Mouse (Mus musculus): ENCODE data around the gene Sema3b.

Gene Sema3b

DNA sequence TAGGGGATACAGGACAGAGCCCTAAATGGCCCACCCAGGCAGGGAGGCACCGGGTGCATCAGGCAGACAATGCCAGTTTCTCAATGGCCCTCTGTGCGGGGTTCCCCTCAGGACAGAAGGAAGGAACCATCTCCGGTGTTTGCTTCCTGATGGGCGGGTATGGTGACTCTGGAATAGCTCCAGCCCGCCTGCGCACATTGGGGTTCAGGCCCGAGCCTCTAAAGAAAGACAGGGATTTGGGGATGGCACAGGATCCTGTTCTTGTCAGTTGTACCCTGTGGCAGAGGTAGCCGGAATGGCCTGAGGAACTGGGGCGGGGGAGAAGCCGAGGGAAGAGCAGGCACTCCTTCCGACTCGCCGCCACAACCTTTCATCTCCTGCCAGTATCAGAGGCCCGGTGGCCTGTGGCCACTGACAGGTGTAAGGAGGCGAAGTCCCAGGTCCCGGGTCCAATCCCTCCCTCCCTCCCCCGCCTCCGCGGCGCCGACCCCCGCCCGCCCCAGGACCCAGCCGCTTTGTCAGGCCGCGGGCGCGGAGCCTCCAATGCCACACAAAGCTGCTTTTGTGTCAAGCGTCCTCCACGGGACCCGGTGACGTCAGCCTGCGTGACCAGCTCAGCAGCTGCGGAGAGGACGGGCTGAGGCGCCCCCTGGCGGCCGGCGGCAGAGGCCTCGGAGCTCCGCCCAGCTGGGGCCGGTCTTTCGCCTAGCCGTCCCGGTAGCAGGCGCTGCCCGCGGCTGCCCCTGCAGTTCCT lies 3.3 kb upstream of the Sema3b start:
- DNase-seq = peak; percentile 96

DNA sequence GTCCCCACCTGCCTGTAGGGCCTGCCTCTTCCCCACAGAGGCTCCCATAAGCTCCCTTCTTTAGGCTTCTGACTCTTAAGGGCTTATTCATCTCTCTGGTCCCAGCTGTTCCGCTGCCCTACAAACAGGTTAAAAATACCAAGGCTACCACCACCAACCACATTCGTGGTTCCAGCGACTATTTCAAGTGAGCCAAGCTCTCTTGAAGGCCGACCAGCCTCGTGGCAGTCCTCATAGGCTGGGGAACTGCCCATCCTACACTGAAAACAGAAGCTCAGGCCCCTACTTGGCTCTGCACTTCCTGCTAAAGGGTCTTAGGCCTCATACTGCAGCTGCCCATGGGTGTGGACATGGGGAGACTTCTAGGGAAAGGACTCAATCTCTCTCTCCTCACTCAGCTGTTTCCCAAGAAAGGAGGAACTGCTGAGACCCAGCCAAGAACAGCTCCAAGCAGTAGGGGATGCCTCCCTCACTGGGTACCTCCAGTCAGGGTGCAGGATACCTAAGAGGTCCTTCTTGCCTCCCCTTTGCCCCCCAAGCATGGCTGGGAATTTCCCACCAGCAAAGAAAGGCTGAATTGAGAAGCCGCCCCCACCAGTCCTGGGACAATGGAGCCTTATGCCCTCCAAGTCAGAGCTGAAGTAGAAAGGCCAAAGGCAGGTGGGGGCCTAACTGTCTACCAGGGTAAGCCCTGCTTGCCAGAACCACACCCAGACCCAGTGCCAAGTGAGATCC lies 2.6 kb upstream of the Sema3b start:
- DNase-seq = no peak

DNA sequence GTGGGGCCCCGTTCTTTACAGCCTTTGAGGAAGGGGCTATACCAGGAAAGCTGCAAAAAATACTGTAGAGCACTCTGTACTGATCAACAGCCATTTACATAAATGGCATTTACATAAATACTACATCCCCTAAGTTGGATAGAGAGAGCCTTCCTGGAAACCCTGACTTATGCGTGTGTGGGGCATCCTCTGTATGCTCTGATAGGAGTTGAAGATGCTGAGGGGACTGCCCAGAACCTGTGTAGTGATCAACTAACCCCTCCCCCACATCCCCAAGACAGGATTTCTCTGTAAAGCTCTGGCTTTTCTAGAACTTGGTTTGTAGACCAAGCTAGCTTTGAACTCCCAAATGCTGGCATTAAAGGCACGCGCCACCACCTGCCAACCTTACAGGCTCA lies 403 bp upstream of the Sema3b start:
- no peak for DNase-seq

DNA sequence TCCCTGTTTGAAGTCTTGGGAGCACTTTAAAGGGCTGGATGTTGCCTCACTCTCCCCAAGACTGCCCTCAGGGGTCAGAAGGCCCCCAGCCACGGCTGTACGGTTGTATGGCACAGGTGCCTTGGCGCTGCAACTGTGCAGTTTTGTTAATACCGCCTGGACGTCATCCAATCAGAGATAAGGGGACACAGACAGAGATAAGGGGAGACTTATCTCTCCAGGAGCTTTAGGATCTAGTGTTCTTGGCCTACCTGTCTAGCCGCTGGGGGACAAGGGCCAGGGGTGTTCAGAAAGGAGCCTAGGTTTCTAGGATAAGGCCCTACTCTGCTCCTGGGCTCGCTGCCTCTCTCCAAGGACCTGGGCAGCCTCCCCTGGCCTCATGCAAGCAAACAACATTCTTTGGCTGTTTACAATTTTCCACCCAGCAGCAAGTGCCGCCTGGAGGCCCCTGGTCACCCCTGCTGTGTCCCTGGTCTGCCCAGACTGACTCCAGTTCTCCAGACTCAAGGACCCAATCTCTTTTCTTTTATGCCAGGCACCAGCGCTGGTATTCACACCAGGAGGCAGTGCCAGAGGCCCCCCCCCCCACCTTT lies 1.3 kb downstream of the Sema3b start:
- peak; percentile 69 for DNase-seq

DNA sequence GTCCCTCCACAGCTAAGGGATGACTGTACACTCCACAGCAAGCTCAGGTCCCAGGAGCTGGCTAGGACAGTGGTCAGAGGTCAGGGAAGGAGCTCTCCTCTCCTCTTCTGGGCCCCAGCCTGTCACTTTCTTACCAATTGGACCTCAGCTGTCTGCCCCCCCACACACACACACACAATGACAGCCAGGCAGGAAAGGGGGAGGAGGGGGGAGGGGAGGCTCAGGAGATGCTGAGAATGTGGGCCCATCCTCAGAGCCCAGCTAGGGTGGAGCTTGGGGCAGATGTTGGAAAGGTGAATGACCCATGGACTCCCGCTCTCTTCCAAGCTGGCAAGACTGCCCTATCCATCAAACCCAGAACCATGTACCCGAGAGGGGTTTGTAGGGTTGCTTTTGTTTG lies 2.0 kb downstream of the Sema3b start:
- no peak for DNase-seq

DNA sequence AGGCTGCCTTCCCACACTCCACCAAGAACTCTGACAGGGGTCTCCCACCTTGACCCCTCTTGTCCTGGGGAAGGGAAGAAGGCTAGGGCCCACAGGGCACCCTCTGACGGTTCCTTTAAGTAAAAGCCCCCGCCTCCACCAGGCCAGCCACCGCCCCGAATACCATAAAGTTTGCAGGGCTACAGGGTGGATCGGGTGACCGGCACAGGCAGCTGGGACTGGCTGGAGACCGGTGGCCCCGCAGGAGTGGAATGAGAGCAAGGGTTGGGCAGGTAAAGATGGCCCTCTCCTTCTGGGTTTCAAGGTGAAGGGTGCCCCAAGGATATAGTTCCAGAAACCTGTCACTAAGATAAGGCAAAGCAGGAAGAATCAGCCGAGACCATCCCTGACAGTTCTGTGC lies 2.4 kb downstream of the Sema3b start:
- DNase-seq = peak; percentile 73

DNA sequence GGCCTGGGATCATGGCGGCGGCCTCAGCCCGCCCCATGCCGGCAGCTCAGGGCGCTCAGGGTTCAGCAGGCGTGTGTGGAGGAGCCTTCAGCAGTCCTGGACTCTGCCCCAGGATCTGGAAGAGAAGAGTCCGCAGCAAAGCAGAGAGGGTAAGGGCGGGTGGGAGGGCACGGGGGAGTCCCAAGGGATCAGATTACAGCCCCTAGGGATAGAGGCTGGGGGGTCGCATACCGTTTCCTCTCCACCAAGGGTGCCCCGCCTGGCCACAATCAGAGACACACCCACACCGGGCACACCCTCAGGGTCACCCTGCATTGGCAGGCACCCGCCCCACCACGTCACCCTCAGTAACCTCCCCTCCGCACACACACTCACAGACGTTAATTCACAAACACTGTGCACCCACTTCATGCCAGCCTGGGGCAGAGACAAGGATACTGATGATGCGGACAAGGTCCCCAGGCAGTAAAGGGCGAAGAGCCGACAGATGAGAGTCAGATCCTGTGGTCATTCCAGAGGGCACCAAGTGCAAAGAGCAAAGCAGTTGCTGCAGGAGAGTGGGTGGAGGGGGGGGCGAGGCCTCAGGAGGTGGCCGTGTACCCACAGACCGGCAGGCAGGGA lies 3.9 kb downstream of the Sema3b start:
- DNase-seq = peak; percentile 84

DNA sequence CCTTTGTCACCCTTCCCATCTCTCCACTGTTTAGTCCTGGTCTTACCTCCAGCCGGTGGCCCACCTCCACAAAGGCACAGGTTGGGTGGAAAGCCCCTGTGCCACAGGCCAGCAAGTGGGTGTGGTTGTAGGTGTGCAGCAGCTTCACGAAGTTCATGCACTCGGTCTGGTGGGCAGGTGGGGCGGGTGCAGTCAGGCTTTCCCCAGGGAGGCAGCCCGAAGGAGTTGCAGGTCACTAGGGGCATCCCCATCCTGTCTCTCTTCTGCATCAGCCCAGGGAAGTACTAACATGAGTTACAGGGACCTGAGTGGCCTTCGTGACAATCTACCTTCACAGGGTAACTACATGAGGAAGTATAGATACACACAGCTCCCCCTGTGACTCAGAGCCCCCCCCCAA lies 5.8 kb downstream of the Sema3b start:
- DNase-seq = no peak

DNA sequence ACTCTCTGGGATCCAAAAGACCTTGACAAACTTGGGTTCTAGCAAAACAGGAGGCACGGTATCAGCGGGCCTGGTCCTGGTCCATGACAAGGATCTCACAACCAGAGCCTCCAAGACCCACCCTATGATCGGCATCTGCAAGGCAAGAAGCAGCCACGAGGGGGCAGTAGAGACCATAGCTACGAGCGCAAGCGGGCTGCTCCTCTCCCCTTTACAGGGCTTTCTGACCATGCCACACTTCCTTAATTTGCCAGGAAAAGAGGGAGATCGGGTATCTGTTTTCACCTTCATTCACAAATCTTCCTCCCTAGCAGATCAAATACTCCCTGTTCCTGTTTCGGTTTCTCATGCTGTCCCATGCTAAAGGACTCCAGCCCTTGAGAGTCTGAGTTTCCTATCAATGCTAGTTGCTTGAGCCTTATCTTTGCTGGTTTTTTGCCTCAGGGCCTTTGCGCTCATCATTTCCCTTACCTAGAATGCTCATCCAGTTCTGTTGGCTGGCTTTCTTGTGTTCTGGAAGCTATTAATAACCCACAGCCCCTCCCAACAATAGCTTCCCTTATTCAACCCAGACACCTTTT lies 6.9 kb downstream of the Sema3b start:
- peak; percentile 85 for DNase-seq

DNA sequence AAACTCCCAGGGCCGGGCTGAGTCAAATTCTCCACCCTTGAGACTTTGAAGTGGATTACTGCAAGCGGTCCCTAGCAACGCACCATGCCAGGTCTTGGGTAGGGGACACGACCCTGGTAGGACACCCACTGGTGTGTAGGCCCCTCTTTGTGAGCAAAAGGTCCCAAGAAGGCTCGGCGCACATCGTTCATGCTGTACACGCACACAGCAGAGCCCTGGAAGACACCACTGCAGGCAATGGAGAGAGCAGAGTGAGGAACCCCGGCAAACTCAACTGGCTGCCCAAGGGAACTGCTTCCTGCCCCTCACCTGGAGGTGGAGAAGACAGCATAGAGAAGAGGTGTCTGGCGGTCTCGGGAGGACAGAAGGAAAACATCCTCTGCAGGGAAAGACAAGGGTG lies 7.8 kb downstream of the Sema3b start:
- peak; percentile 16 for DNase-seq

DNA sequence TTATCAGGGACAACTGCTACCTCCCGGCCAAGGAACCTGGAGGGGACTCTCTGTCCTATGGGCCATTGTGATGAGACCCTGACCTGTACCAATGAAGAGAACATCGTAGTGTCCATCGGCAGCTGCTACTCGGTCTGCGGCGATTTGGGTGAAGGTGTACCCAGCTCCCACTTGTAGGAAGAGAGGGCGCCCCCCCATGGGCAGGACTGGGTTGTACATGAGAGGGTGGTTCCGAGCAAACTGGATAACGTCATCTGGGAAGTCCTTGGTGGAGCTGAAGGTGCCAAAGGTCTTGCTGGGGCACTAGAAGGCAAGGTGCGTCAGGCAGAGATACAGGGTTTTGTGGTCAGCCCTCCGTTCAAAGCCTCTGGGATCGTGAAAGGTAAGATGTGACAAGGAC lies 8.3 kb downstream of the Sema3b start:
- peak; percentile 70 for DNase-seq

DNA sequence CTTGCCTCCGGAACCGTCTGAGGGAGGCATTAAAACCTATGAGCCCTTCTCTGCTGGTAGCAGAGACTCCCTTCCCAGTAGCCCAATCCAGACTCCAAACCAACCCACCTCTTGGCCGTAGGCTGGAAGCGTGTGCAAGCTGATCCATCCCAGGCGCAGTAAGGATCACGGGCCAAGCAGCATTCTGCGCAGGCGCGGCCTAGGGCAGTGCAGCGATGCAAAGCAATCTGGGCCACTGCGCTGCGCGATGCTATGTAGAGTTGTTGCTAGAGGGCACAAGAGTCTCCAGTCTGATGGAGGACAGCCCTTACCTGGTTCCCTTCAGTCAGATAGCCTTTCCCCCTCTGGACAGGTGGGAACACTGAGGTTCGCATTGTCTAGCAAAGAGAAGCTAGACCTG lies 9.2 kb downstream of the Sema3b start:
- peak; percentile 44 for DNase-seq

DNA sequence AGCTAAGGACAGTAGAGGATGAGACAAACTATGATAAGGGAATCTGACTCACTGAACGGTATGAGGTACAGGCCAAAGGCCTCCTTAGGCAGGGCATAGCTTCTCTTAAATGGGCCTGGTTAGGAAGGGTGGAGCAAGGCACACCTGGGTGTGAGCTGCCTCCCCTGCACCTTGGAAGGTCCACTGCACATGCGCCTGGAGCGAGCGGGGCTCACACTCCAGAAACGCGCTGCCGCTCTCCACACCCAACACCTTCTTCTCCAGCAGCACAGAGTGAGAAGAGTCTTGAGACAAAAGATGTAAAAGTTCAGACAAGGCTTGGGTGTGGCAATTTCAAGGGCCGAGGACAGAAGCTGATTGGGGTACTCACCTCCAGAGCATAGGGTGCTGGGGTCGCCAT lies 9.6 kb downstream of the Sema3b start:
- DNase-seq = peak; percentile 40

DNA sequence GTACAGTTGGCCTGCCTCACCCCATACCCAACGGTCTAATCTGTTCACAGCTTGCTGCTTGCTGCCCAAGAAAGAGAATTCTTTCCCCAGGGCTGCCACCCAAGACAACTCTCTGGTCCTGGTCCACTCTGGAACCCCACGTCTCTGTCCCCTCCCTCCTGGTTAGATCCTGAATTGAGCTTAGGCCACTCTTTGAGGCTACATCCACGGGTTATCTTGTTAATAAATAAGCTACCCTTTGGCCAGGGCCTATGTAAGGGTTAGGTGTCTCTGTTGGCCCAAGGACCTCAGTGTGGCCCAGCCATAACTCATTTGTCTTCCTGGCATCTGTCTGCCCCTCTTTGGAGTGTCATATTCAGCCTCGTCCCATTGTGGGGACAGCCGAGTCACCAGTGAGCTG lies 10.6 kb downstream of the Sema3b start:
- peak; percentile 64 for DNase-seq

DNA sequence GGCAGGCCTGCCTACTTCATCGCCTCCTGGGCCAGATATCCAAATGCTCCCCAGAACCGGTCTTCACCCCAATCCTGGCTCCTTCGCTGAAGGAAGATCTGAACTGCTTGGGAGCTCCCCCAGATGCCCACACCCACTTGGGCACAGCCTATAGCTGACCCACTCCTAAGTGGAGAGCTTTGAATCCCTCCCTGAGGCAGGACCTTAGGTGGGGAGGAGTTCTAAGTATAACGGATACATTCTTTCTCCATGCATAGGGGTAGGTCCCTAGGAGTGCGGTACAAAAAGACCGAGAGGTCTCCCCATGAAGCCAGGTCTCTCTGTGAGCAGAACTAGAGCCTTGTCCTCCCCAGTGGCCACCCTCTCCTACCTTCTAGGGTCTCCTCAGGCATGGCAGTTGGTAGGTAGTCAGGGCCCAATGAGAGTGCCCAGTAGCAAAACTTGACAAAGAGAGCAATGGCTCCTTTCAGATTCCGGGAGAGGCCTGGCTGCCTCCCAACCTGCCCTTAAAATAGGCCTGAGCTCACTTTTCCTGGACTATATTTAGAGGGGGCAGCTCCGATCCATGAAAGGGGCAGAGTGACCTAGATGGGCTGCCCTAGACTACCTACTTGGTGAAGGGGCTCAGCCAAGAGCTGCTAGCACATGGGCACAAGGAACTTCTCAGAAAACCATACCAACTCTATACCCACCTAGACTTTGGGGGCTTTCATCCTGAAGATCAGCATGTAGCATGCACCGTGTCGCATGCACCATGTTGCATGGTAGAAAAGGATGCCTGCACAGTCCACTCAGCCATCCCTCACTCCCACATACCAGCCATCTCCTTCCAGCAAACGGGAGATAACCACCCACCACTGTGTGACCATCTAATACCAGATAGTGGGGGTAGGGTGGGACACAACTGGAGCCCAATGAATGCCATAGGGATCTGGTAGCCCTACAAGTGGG lies 12.1 kb downstream of the Sema3b start:
- DNase-seq = no peak

DNA sequence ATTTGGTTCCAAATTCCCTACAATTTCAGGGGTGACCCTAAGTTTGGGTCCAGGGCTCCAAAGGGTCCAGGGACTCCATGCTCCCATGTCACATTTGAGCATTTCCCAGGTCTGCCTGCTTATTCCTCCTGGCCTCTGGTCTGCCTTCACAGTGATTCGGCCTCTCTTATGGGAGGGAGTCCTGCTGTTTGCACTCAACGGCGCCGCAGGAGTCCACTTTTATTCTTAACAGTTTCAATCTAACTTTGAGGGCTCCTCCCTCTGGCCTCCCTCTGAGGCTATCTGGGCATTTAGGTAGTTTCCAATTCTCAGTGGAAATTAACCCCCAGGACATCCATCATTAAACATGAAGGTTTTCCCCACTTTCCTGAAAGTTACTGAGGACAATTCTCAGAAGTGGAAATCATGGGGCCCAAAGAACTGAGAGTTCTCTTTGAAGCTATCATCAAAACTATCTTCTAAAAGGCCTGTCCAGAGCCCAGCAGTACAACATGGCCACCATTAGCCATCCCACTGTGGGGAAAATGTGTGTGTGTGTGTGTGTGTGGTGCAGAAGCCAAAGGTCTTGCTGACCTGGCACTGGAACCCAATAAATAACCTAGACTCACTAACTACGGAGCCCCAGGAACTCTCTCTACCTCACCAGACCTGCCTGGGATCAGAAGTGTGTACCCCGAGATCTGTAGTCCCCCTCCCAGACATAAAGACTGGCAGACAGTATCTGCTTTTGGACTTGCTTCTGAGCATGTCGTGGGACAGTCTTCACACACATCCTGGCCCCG lies 14.6 kb downstream of the Sema3b start:
- peak; percentile 34 for DNase-seq

DNA sequence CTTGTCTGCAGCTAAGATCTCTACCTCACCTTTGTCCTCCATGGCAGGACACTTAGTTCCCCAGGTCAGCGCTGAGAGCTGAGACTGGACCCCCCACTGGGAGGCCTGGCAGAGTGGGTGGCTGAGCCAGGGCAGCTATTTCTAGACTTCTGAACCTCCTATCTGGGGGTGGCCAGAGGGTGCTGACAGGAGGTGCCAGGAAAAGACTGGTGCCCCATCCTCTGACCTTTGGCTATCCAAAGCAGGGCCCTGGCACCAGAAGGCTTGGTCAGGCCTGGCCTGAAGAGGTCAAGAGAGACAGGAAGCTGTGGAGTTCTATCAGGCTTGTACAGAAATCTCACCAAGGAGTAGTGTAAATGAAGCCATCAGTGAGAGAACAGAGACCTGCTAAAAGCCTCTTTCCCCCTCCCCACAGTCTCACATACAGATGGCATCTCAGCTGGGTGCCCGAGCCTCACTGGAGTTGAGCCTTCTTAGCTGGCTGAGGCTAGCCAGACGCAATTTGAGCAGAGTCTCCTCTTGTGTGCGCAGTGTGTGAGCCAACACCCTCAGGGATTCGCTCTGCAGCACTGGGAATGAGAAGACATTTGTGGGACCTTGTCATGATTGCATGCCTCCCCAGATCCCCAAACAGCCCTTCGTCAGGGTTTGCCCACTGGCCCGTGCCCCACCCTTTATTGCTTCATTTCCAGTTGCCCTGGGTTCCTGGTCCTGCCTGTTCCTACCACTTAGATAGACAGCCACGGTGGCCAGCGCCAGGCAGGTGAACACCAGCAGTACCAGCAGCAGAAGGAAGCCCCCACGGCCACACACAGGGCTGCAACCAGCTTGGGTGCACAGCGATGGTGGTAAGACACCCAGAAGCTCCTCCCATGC lies 15.7 kb downstream of the Sema3b start:
- peak; percentile 89 for DNase-seq

DNA sequence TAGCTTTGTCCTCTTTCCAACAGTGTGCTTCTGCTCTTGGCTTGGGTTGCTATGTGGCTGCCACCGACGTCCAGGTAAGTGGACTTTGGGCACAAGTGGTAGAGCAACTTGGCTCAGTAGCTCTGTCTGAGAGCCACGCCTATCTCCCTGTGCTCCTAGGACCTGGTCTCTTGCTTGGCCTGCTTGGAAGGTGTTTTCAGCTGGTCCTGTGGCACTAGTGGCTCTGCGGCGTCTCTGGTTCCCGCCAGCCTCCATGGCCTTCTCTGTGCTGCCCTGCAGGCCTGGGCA lies 18.3 kb downstream of the Sema3b start:
- peak; percentile 83 for DNase-seq

DNA sequence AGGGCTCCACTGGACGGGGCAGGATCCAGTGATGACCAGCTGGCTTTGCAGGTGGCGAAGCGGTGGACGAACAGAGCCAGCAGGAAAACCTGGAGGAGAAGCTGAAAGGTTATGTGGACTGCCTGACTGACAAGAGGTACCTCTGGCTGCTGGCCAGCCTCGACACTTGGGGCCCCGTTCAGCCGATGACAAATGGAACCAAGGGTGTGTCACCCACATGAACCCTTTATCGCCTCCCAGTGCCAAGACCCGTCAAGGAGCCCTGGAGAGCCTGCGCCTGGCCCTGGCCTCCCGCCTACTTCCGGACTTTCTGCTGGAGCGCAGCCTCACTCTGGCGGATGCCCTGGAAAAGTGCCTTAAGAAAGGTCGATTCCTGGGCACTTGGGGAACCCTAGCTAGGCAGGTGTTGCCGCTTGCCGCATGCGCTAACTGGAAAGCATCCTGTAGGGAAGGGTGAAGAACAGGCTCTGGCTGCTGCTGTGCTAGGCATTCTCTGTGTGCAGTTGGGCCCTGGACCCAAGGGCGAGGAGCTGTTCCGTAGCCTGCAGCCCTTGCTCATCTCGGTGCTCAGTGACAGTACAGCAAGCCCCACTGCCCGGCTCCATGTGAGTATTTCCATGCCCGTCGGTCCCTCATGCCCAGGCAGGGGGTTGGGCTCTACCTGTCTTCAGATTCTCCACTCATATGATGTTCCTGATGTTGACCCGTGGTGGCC lies 18.8 kb downstream of the Sema3b start:
- DNase-seq = peak; percentile 77
